Mouse (Mus musculus): ENCODE results near the gene Prcc. TPM values are rescaled to one million over a fixed set of nuclear protein-coding genes. Genes with fewer than 3 reads are reported as not detected.

Prcc gene
- polyA plus RNA-seq, 1 experiment from 2014 or later = 4.5 TPM

GRCm38 (mm10) chr3:87816166-87816565, 69.2 kb downstream of the Prcc start:
- WGBS (ENCODE audit: insufficient replicate concordance) = 45% methylated on average over 6 of the region's 6 CpGs

GRCm38 (mm10) chr3:87812873-87813272, 72.5 kb downstream of the Prcc start:
- Histone ChIP-seq H3K4me3 (ENCODE audit: low read depth, low read length) (no peak overlapping the region), H3K4me1 (ENCODE audit: insufficient read depth) (no peaks in the 10 kb centered on the region), H3K27ac (ENCODE audit: low read depth) (no peak overlapping the region), H3K9me3 (ENCODE audit: low read length) (no peaks in the 10 kb centered on the region), H3K36me3 (replicated peaks; ENCODE audit: insufficient read depth, low read length) (no peaks in the 10 kb centered on the region), H3K27me3 (ENCODE audit: insufficient read depth, low read length) (peaks cover 49% of the 10 kb centered on the region), H3K9ac (replicated peaks) (no peak overlapping the region), H3K4me2 (ENCODE audit: low read depth, low read length) (no peak overlapping the region)
- DNase-seq (no peak), ATAC-seq (no peak)
- TF ChIP-seq EP300 (IDR thresholded peaks at IDR 0.05; ENCODE audit: low read depth) (no peak), CTCF (IDR thresholded peaks at IDR 0.05; ENCODE audit: low read depth) (no peak)
- 59% methylated on average over 10 of the region's 10 CpGs for WGBS (ENCODE audit: insufficient replicate concordance)

More at GRCm38 (mm10) chr3:87816166-87816565, 69.2 kb downstream of the Prcc start:
- H3K27me3 ChIP-seq (ENCODE audit: insufficient read depth, low read length) = peaks cover 21% of the 10 kb centered on the region
- no peaks in the 10 kb centered on the region for H3K4me1 ChIP-seq (ENCODE audit: insufficient read depth)
- DNase-seq (no peak), ATAC-seq (no peak)
- no peaks in the 10 kb centered on the region for H3K9me3 ChIP-seq (ENCODE audit: low read length)
- no peak for TF ChIP-seq EP300 (IDR thresholded peaks at IDR 0.05; ENCODE audit: low read depth)
- TF ChIP-seq CTCF (IDR thresholded peaks at IDR 0.05; ENCODE audit: low read depth) = no peak
- no peaks in the 10 kb centered on the region for H3K36me3 ChIP-seq (replicated peaks; ENCODE audit: insufficient read depth, low read length)
- no peak overlapping the region for H3K9ac ChIP-seq (replicated peaks)
- no peak overlapping the region for H3K4me2 ChIP-seq (ENCODE audit: low read depth, low read length)
- H3K4me3 ChIP-seq (ENCODE audit: low read depth, low read length) = no peak overlapping the region
- no peak overlapping the region for H3K27ac ChIP-seq (ENCODE audit: low read depth)

- no peak overlapping the region for H3K9ac ChIP-seq (replicated peaks)
- H3K9me3 ChIP-seq (ENCODE audit: low read length) = no peaks in the 10 kb centered on the region
- TF ChIP-seq EP300 (IDR thresholded peaks at IDR 0.05; ENCODE audit: low read depth) = no peak
- no peak for TF ChIP-seq CTCF (IDR thresholded peaks at IDR 0.05; ENCODE audit: low read depth)
- peaks cover 49% of the 10 kb centered on the region for H3K27me3 ChIP-seq (ENCODE audit: insufficient read depth, low read length)
- 66% methylated on average over 4 of the region's 4 CpGs for WGBS (ENCODE audit: insufficient replicate concordance)
- H3K4me3 ChIP-seq (ENCODE audit: low read depth, low read length) = no peak overlapping the region
- no peaks in the 10 kb centered on the region for H3K36me3 ChIP-seq (replicated peaks; ENCODE audit: insufficient read depth, low read length)
- H3K27ac ChIP-seq (ENCODE audit: low read depth) = no peak overlapping the region
- H3K4me1 ChIP-seq (ENCODE audit: insufficient read depth) = no peaks in the 10 kb centered on the region
- no peak overlapping the region for H3K4me2 ChIP-seq (ENCODE audit: low read depth, low read length)
- DNase-seq = no peak
- no peak for ATAC-seq
Observed at GRCm38 (mm10) chr3:87812413-87812812, 73.0 kb downstream of the Prcc start.

- 68% methylated on average over 8 of the region's 8 CpGs for WGBS (ENCODE audit: insufficient replicate concordance)
- DNase-seq (no peak), ATAC-seq (no peak)
- H3K36me3 ChIP-seq (replicated peaks; ENCODE audit: insufficient read depth, low read length) = no peaks in the 10 kb centered on the region
- no peak overlapping the region for H3K4me2 ChIP-seq (ENCODE audit: low read depth, low read length)
- no peaks in the 10 kb centered on the region for H3K9me3 ChIP-seq (ENCODE audit: low read length)
- TF ChIP-seq EP300 (IDR thresholded peaks at IDR 0.05; ENCODE audit: low read depth) (no peak), CTCF (IDR thresholded peaks at IDR 0.05; ENCODE audit: low read depth) (no peak)
- peaks cover 44% of the 10 kb centered on the region for H3K27me3 ChIP-seq (ENCODE audit: insufficient read depth, low read length)
- H3K9ac ChIP-seq (replicated peaks) = no peak overlapping the region
- H3K4me1 ChIP-seq (ENCODE audit: insufficient read depth) = no peaks in the 10 kb centered on the region
- no peak overlapping the region for H3K4me3 ChIP-seq (ENCODE audit: low read depth, low read length)
- H3K27ac ChIP-seq (ENCODE audit: low read depth) = no peak overlapping the region
Observed at GRCm38 (mm10) chr3:87811297-87811696, 74.1 kb downstream of the Prcc start.

GRCm38 (mm10) chr3:87809322-87809962, 76.0 kb downstream of the Prcc start:
- Histone ChIP-seq H3K9ac (replicated peaks) (no peak overlapping the region), H3K36me3 (replicated peaks; ENCODE audit: insufficient read depth, low read length) (no peaks in the 10 kb centered on the region), H3K9me3 (ENCODE audit: low read length) (no peaks in the 10 kb centered on the region), H3K27ac (ENCODE audit: low read depth) (no peak overlapping the region), H3K27me3 (ENCODE audit: insufficient read depth, low read length) (peaks cover 57% of the 10 kb centered on the region), H3K4me2 (ENCODE audit: low read depth, low read length) (no peak overlapping the region; the same call in 1 of the 2 replicates), H3K4me3 (ENCODE audit: low read depth, low read length) (no peak overlapping the region), H3K4me1 (ENCODE audit: insufficient read depth) (0 out of 2 replicates have a peak, but pooled peaks cover under 1% of the 10 kb centered on the region)
- DNase-seq (no peak), ATAC-seq (peak; percentile 47; the same call in 1 of the 2 replicates)
- WGBS (ENCODE audit: insufficient replicate concordance) = 7% methylated on average over 28 of the region's 28 CpGs
- TF ChIP-seq EP300 (IDR thresholded peaks at IDR 0.05; ENCODE audit: low read depth) = no peak
- TF ChIP-seq CTCF (IDR thresholded peaks at IDR 0.05; ENCODE audit: low read depth) = no peak

Other genes starting within 250 kb of the Prcc start
- 0.23 and 0.25 TPM in 2 replicates for gene Lrrc71, start 137.0 kb downstream of the Prcc start, polyA plus RNA-seq (2015; fragmentation: Nextera tagmentation; extraction: Ambion mirVana)
- 0.47 and 0.53 TPM in 2 replicates for gene Ntrk1, start 90.4 kb downstream of the Prcc start, polyA plus RNA-seq (2015; fragmentation: Nextera tagmentation; extraction: Ambion mirVana)
- gene Insrr, start 88.7 kb downstream of the Prcc start, polyA plus RNA-seq (2015; fragmentation: Nextera tagmentation; extraction: Ambion mirVana) = not detected in 2 replicates
- gene Pear1, start 61.3 kb downstream of the Prcc start, polyA plus RNA-seq (2015; fragmentation: Nextera tagmentation; extraction: Ambion mirVana) = 4.8 and 5.1 TPM in 2 replicates
- 0.74 and 0.75 TPM in 2 replicates for gene Sh2d2a, start 38.9 kb downstream of the Prcc start, polyA plus RNA-seq (2015; fragmentation: Nextera tagmentation; extraction: Ambion mirVana)
- gene Hdgf, start 20.7 kb upstream of the Prcc start, polyA plus RNA-seq (2015; fragmentation: Nextera tagmentation; extraction: Ambion mirVana) = 116 and 123 TPM in 2 replicates
- gene Mrpl24, start 33.9 kb upstream of the Prcc start, polyA plus RNA-seq (2015; fragmentation: Nextera tagmentation; extraction: Ambion mirVana) = 50.3 and 54.1 TPM in 2 replicates
- 12.3 and 13.2 TPM in 2 replicates for gene Isg20l2, start 44.7 kb upstream of the Prcc start, polyA plus RNA-seq (2015; fragmentation: Nextera tagmentation; extraction: Ambion mirVana)
- gene Rrnad1, start 45.1 kb upstream of the Prcc start, polyA plus RNA-seq (2015; fragmentation: Nextera tagmentation; extraction: Ambion mirVana) = 4.3 TPM in 2 replicates
- not detected in 2 replicates for gene Crabp2, start 63.1 kb upstream of the Prcc start, polyA plus RNA-seq (2015; fragmentation: Nextera tagmentation; extraction: Ambion mirVana)
- 0.83 and 0.95 TPM in 2 replicates for gene Nes, start 85.5 kb upstream of the Prcc start, polyA plus RNA-seq (2015; fragmentation: Nextera tagmentation; extraction: Ambion mirVana)
- gene Bcan, start 114.6 kb upstream of the Prcc start, polyA plus RNA-seq (2015; fragmentation: Nextera tagmentation; extraction: Ambion mirVana) = 0.05 TPM in 1 of 2 replicates, not detected in the other
- not detected in 2 replicates for gene Hapln2, start 142.0 kb upstream of the Prcc start, polyA plus RNA-seq (2015; fragmentation: Nextera tagmentation; extraction: Ambion mirVana)
- 13.1 and 14.3 TPM in 2 replicates for gene Gpatch4, start 157.5 kb upstream of the Prcc start, polyA plus RNA-seq (2015; fragmentation: Nextera tagmentation; extraction: Ambion mirVana)
- gene Naxe, start 172.9 kb upstream of the Prcc start, polyA plus RNA-seq (2015; fragmentation: Nextera tagmentation; extraction: Ambion mirVana) = 78.0 and 80.1 TPM in 2 replicates
- gene Ttc24, start 192.7 kb upstream of the Prcc start, polyA plus RNA-seq (2015; fragmentation: Nextera tagmentation; extraction: Ambion mirVana) = not detected in 2 replicates
- gene Iqgap3, start 196.4 kb upstream of the Prcc start, polyA plus RNA-seq (2015; fragmentation: Nextera tagmentation; extraction: Ambion mirVana) = 2.9 and 3.2 TPM in 2 replicates

All from liver, postnatal 0 days (tissue).